Mouse (Mus musculus) heart, adult 11 months (tissue): Measurements from ENCODE around the gene Herpud2.
A peak's percentile ranks its signal among the peaks of the same experiment; 100 is the strongest.

Source experiments
- DNase-seq: peaks from one replicate; pipeline ENCODE4 v3.0.0; 2022

The Herpud2 gene

GRCm38 (mm10) chr9:25151611-25152241 is at the start of gene Herpud2:
TSS of gene Herpud2 (minus strand) at chr9:25151820.
- DNase-seq = peak; percentile 100

GRCm38 (mm10) chr9:25200987-25201386 is 49.4 kb upstream of the Herpud2 start:
- peak; percentile 88 for DNase-seq

GRCm38 (mm10) chr9:25200148-25200547 is 48.5 kb upstream of the Herpud2 start:
- DNase-seq = no peak

GRCm38 (mm10) chr9:25196746-25197145 is 45.1 kb upstream of the Herpud2 start:
- no peak for DNase-seq

- no peak for DNase-seq
Observed at GRCm38 (mm10) chr9:25191612-25192011, 40.0 kb upstream of the Herpud2 start.

GRCm38 (mm10) chr9:25186501-25186900 is 34.9 kb upstream of the Herpud2 start:
- no peak for DNase-seq

GRCm38 (mm10) chr9:25185854-25186253 is 34.2 kb upstream of the Herpud2 start:
- DNase-seq = no peak

GRCm38 (mm10) chr9:25184606-25185005 is 33.0 kb upstream of the Herpud2 start:
- no peak for DNase-seq

- DNase-seq = peak; percentile 92
Observed at GRCm38 (mm10) chr9:25178066-25178465, 26.4 kb upstream of the Herpud2 start.

- DNase-seq = peak; percentile 97
Observed at GRCm38 (mm10) chr9:25177201-25177600, 25.6 kb upstream of the Herpud2 start.

- DNase-seq = peak; percentile 96
Observed at GRCm38 (mm10) chr9:25176562-25176961, 24.9 kb upstream of the Herpud2 start.

GRCm38 (mm10) chr9:25175978-25176377 is 24.4 kb upstream of the Herpud2 start:
- peak; percentile 92 for DNase-seq

- peak; percentile 99 for DNase-seq
Observed at GRCm38 (mm10) chr9:25175039-25175442, 23.4 kb upstream of the Herpud2 start.

- DNase-seq = no peak
Observed at GRCm38 (mm10) chr9:25174614-25175013, 23.0 kb upstream of the Herpud2 start.

GRCm38 (mm10) chr9:25173171-25173570 is 21.6 kb upstream of the Herpud2 start:
- peak; percentile 98 for DNase-seq

GRCm38 (mm10) chr9:25169626-25170025 is 18.0 kb upstream of the Herpud2 start:
- no peak for DNase-seq

GRCm38 (mm10) chr9:25167458-25168084 is 16.0 kb upstream of the Herpud2 start:
- DNase-seq = peak; percentile 95

- no peak for DNase-seq
Observed at GRCm38 (mm10) chr9:25158218-25158617, 6.6 kb upstream of the Herpud2 start.

GRCm38 (mm10) chr9:25156377-25156776 is 4.8 kb upstream of the Herpud2 start:
- DNase-seq = no peak

- no peak for DNase-seq
Observed at GRCm38 (mm10) chr9:25153066-25153465, 1.4 kb upstream of the Herpud2 start.

GRCm38 (mm10) chr9:25152457-25152856 is 837 bp upstream of the Herpud2 start:
- DNase-seq = no peak

- no peak for DNase-seq
Observed at GRCm38 (mm10) chr9:25150791-25151610, 619 bp downstream of the Herpud2 start.

GRCm38 (mm10) chr9:25148767-25149166 is 2.9 kb downstream of the Herpud2 start:
- no peak for DNase-seq

GRCm38 (mm10) chr9:25145925-25146324 is 5.7 kb downstream of the Herpud2 start:
- DNase-seq = no peak
